Mouse (Mus musculus): ENCODE results near the gene Dus3l.

- TF ChIP-seq POLR2A (IDR thresholded peaks at IDR 0.05; ENCODE audit: low read depth, low read length) (no peak), CTCF (IDR thresholded peaks at IDR 0.05; ENCODE audit: extremely low read depth, insufficient read depth, insufficient read length, insufficient replicate concordance) (no peak)
Measured at GRCm38 (mm10) chr17:56814316-56815056, 49.9 kb downstream of the Dus3l start.
